Mouse (Mus musculus): ENCODE data around the gene Col9a2.

DNA sequence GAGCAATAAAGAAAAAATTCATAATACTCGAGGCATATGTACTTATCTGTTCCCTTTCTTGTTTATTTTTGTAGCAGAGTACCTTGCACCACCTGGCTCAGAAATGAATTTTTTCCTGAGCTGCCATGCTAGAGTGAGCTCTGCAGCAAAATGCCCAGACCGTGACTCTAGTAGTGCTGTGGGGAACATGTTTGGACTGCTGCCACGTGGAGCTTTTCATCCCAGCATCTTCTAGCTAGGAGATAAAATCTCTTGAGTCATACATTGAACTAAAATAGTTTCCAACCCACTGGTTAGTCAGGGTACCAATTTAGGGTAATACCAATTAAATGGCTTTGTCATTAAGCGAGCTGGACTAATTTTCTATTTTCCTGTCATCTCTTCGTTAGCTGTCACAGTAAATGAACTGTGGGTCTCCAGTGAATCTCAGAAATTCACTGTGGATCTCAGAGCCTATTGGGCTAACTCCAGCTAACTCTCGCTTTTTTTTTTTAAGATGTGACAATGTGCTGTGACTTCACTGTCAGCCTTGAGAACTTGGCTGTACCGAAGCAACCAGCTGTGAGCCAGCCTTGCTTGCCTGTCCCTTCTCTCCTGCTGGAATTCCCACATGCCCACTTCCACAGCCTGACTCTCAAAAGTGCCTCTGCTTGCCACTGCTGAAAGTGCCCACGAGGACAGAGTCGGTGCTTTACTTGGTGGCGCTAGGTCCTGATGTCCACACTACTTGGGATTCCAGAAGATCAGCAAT, 19.0 kb upstream of the Col9a2 start:
- TF ChIP-seq FLI1 (IDR thresholded peaks at IDR 0.05; ENCODE audit: low read length) (no peak), GATA1 (IDR thresholded peaks at IDR 0.05; ENCODE audit: borderline replicate concordance, low read length) (no peak)

Measured in megakaryocyte, embryonic 14.5 days (primary cell).